22 mouse cellular contexts compared by ENCODE assay signal in the genomic region with DNA sequence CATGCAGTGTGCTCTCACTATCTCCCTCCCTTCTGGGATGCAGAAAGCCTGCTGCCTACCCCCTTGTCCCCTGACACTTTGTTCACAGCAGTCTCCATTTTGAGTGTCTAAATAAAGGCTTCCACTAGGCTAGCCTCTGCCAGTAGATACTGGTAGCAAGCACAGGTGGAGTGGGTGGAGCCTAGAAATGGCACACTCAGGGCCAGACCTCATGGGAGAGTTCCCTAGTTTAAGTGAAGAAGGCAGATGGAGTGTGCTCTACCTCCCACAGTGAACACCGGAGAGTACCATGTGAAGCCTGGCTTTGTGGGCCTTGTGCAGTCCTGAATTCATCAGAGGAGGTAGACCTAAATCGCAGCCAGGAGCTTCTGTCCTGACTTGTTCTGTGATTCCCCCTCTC. TPM values are rescaled to one million over a fixed set of nuclear protein-coding genes. Genes with fewer than 3 reads are reported as not detected.
DNase-seq lines count a peak whose midpoint lies in the region; ATAC-seq and TF ChIP-seq lines count a peak whose summit lies in the region.
"Had no signal": no experiment of that assay in that cellular context is flagged by ENCODE, and none has a peak within 500 bp of the region (broad histone marks: within the 10 kb centered on the region; RNA-seq: fewer than 3 reads in every experiment).

No protein-coding gene starts in this region.

- H3K27ac ChIP-seq in hindbrain, embryonic 15.5 days (replicated peaks): no peak overlapping the region
- no peak overlapping the region for H3K27ac ChIP-seq in hindbrain, embryonic 14.5 days
- H3K27ac ChIP-seq in heart, embryonic 11.5 days (ENCODE audit: low read depth, low read length): no peak overlapping the region
- no peak overlapping the region for H3K27ac ChIP-seq in liver, postnatal 0 days (ENCODE audit: low read depth)
- H3K27ac ChIP-seq: forebrain, embryonic 15.5 days; heart, embryonic 15.5 days; left cerebral cortex, adult 2 months; liver, embryonic 13.5 days; neural tube, embryonic 12.5 days had no signal

- no peaks in the 10 kb centered on the region for H3K9me3 ChIP-seq in hindbrain, embryonic 15.5 days
- no peaks in the 10 kb centered on the region for H3K9me3 ChIP-seq in hindbrain, embryonic 14.5 days (ENCODE audit: control insufficient read depth, low read length)
- H3K9me3 ChIP-seq in heart, embryonic 11.5 days (replicated peaks; ENCODE audit: control insufficient read depth, low read length): no peaks in the 10 kb centered on the region
- no peaks in the 10 kb centered on the region for H3K9me3 ChIP-seq in liver, postnatal 0 days (ENCODE audit: low read length)
- H3K9me3 ChIP-seq: forebrain, embryonic 15.5 days; heart, embryonic 15.5 days; liver, embryonic 13.5 days had no signal

- ATAC-seq in hindbrain, embryonic 15.5 days (ENCODE audit: low FRiP score, low read depth): peak; percentile 24; the same call in 1 of the 2 replicates
- no peak for ATAC-seq in hindbrain, embryonic 14.5 days (ENCODE audit: low FRiP score)
- no peak for ATAC-seq in heart, embryonic 11.5 days (replicated peaks; ENCODE audit: insufficient number of reproducible peaks, low FRiP score, low TSS enrichment)
- ATAC-seq in liver, postnatal 0 days: no peak
- ATAC-seq: forebrain, embryonic 15.5 days had no signal

- H3K4me2 ChIP-seq in hindbrain, embryonic 15.5 days: no peak overlapping the region
- H3K4me2 ChIP-seq in hindbrain, embryonic 14.5 days (replicated peaks): no peak overlapping the region
- no peak overlapping the region for H3K4me2 ChIP-seq in heart, embryonic 11.5 days
- no peak overlapping the region for H3K4me2 ChIP-seq in liver, postnatal 0 days (ENCODE audit: low read depth, low read length)
- H3K4me2 ChIP-seq: forebrain, embryonic 15.5 days; heart, embryonic 15.5 days; liver, embryonic 13.5 days; lung, embryonic 14.5 days; neural tube, embryonic 12.5 days had no signal

- no peak for TF ChIP-seq EP300 in liver, postnatal 0 days (IDR thresholded peaks at IDR 0.05; ENCODE audit: low read depth)

- no peak for DNase-seq in hindbrain, embryonic 14.5 days (ENCODE audit: low spot score)
- DNase-seq in cerebellum, adult 18-20 months: peak; percentile 73 to 84
- DNase-seq in cerebellum, adult 9-11 months: peak; percentile 87
- DNase-seq in right cerebral cortex, adult 2 months (ENCODE audit: low spot score in 2 of 2): no peak
- DNase-seq in liver, postnatal 0 days: no peak
- DNase-seq: adrenal gland, adult 2 months; heart, postnatal 36 days; kidney, adult 18-20 months; kidney, postnatal 4 days; liver, embryonic 13.5 days; lung, postnatal 36 days; midbrain, embryonic 14.5 days; retina, postnatal 1 day; thymus, postnatal 25 days had no signal

- H3K4me3 ChIP-seq in hindbrain, embryonic 15.5 days: no peak overlapping the region
- no peak overlapping the region for H3K4me3 ChIP-seq in hindbrain, embryonic 14.5 days (replicated peaks; ENCODE audit: low read length)
- no peak overlapping the region for H3K4me3 ChIP-seq in heart, embryonic 11.5 days (ENCODE audit: low read depth, low read length)
- no peak overlapping the region for H3K4me3 ChIP-seq in liver, postnatal 0 days (ENCODE audit: low read depth, low read length)
- H3K4me3 ChIP-seq: forebrain, embryonic 15.5 days; heart, embryonic 15.5 days; left cerebral cortex, adult 2 months; liver, embryonic 13.5 days; megakaryocyte, embryonic 14.5 days; neural tube, embryonic 12.5 days had no signal

- WGBS in hindbrain, embryonic 15.5 days: 75% methylated on average over 2 of the region's 2 CpGs
- WGBS in hindbrain, embryonic 14.5 days: 74% methylated on average over 2 of the region's 2 CpGs
- 91% methylated on average over 2 of the region's 2 CpGs for WGBS in heart, embryonic 11.5 days (ENCODE audit: insufficient replicate concordance)
- 79% methylated on average over 2 of the region's 2 CpGs for WGBS in liver, postnatal 0 days (ENCODE audit: insufficient replicate concordance)

- H3K27me3 ChIP-seq in hindbrain, embryonic 15.5 days: no peaks in the 10 kb centered on the region
- no peaks in the 10 kb centered on the region for H3K27me3 ChIP-seq in hindbrain, embryonic 14.5 days (ENCODE audit: control insufficient read depth, insufficient read depth, low read length)
- no peaks in the 10 kb centered on the region for H3K27me3 ChIP-seq in heart, embryonic 11.5 days (ENCODE audit: control insufficient read depth, insufficient read depth, low read length)
- no peaks in the 10 kb centered on the region for H3K27me3 ChIP-seq in liver, postnatal 0 days (ENCODE audit: insufficient read depth, low read length)
- H3K27me3 ChIP-seq: forebrain, embryonic 15.5 days; heart, embryonic 15.5 days; liver, embryonic 13.5 days; megakaryocyte, embryonic 14.5 days; neural tube, embryonic 12.5 days had no signal

- H3K36me3 ChIP-seq in hindbrain, embryonic 15.5 days: no peaks in the 10 kb centered on the region
- no peaks in the 10 kb centered on the region for H3K36me3 ChIP-seq in hindbrain, embryonic 14.5 days (replicated peaks; ENCODE audit: control insufficient read depth, insufficient read depth)
- H3K36me3 ChIP-seq in heart, embryonic 11.5 days (ENCODE audit: control insufficient read depth, insufficient read depth, low read length): no peaks in the 10 kb centered on the region
- H3K36me3 ChIP-seq in liver, postnatal 0 days (replicated peaks; ENCODE audit: insufficient read depth, low read length): no peaks in the 10 kb centered on the region
- H3K36me3 ChIP-seq: forebrain, embryonic 15.5 days; heart, embryonic 15.5 days; liver, embryonic 13.5 days; neural tube, embryonic 12.5 days had no signal

- H3K9ac ChIP-seq in hindbrain, embryonic 15.5 days: no peak overlapping the region
- H3K9ac ChIP-seq in hindbrain, embryonic 14.5 days: no peak overlapping the region
- H3K9ac ChIP-seq in heart, embryonic 11.5 days (ENCODE audit: low read depth, low read length): no peak overlapping the region
- H3K9ac ChIP-seq in liver, postnatal 0 days (replicated peaks): no peak overlapping the region
- H3K9ac ChIP-seq: forebrain, embryonic 15.5 days; heart, embryonic 15.5 days; liver, embryonic 13.5 days; lung, embryonic 14.5 days; neural tube, embryonic 12.5 days had no signal

- no peak for TF ChIP-seq CTCF in liver, postnatal 0 days (IDR thresholded peaks at IDR 0.05; ENCODE audit: low read depth)

- peaks cover 39% of the 10 kb centered on the region for H3K4me1 ChIP-seq in hindbrain, embryonic 15.5 days (replicated peaks)
- H3K4me1 ChIP-seq in hindbrain, embryonic 14.5 days (replicated peaks; ENCODE audit: control insufficient read depth, insufficient read depth, low read length): peaks cover 18% of the 10 kb centered on the region
- H3K4me1 ChIP-seq in heart, embryonic 11.5 days (ENCODE audit: control insufficient read depth, insufficient read depth, low read length): peaks cover 3% of the 10 kb centered on the region; the same call in 1 of the 2 replicates
- H3K4me1 ChIP-seq in liver, postnatal 0 days (ENCODE audit: insufficient read depth): no peaks in the 10 kb centered on the region
- H3K4me1 ChIP-seq: megakaryocyte, embryonic 14.5 days had no signal

RNA-seq across cellular contexts. Expression of gene Agap1, which starts 46.3 kb away (rescaled TPM):
- polyA plus RNA-seq in hindbrain, embryonic 15.5 days (2015; fragmentation: Nextera tagmentation; extraction: Ambion mirVana): 49.8 and 50.0 TPM in 2 replicates
- polyA plus RNA-seq in hindbrain, embryonic 14.5 days (2014; fragmentation: Nextera tagmentation; extraction: Ambion mirVana): 72.2 and 81.2 TPM in 2 replicates
- polyA plus RNA-seq in heart, embryonic 11.5 days (2014; fragmentation: Nextera tagmentation; extraction: Ambion mirVana): 9.1 and 10.8 TPM in 2 replicates
- 1.0 and 1.3 TPM in 2 replicates for polyA plus RNA-seq in liver, postnatal 0 days (2015; fragmentation: Nextera tagmentation; extraction: Ambion mirVana)

Comparison
In these comparisons a context has a peak if more than half of its experiments do, and no peak if none do; other contexts are left out.
1. DNase-seq: peak in cerebellum, adult 18-20 months (2 of 2) and cerebellum, adult 9-11 months (single experiment); none in hindbrain, embryonic 14.5 days (single experiment), right cerebral cortex, adult 2 months (0 of 2) and liver, postnatal 0 days (single experiment).